Mouse (Mus musculus): Measurements from ENCODE around the gene 9430015G10Rik.

DNA sequence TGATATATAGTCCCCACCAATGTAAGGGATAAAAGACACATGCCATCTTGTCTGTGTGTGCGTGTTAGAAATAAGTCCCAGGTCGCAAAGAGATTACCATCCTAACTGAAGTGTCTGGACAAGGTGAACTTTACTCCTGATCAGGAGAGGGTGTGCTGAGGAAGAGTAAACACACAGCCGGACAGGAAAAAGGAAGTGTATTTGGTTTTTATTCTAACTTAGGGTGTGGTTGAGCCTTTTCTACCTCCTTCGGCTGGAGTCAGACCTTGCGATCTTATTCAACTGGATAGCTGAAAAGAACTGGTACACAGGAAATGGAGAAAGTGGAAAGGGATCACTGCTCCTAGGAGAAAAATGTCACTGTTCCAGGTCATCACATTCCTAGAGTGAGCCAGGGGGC, 9.3 kb upstream of the 9430015G10Rik start:
- TF ChIP-seq CTCF (conservative IDR thresholded peaks at IDR 0.05; ENCODE audit: low read length) = no peak
- no peak for TF ChIP-seq POU5F1 (IDR thresholded peaks at IDR 0.05; ENCODE audit: borderline replicate concordance, low read length)
- TF ChIP-seq NANOG (IDR thresholded peaks at IDR 0.05; ENCODE audit: borderline replicate concordance, low read length) = no peak
